Mouse (Mus musculus): ENCODE results near the gene Cd6. TPM values are rescaled to one million over a fixed set of nuclear protein-coding genes. Genes with fewer than 3 reads are reported as not detected.
A peak's percentile ranks its signal among the peaks of the same experiment; 100 is the strongest.

Cd6 gene
- polyA plus RNA-seq, 1 experiment from 2014 or later = not detected

DNA sequence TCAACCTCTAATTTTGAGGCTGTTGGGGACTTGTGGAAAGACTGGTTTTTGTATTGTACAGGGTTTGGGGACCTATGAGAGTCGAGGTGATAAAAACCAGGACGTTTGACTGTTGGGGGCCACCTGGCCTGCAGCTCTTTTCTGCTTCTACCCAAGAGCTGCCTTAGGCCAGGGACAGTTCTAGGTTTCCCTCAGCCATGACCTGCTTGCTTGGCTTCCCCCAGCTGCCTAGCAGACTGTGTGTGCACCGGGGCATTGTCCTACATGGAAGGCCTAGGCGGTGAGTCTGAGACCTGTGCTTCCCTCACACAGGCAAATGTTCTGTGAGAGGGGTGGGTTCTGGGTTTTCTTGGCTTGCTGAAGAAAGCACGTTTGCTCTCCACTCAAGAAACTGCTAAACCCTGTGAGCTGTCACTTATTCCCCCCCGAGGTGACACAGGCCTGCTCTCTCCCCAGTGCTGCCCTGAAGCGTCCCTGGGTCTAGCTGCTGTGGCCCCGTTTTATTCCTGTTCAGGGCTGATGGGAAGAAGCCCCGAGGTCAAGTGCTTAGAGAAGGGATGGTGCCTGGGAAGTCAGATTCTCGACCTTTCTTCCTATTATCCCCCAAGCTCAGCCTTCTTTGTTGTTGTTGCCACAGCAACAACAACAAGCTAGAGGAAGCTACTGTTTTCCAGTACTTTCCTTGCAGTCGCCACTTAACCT, 81.3 kb downstream of the Cd6 start:
- H3K9me3 ChIP-seq (replicated peaks; ENCODE audit: control insufficient read depth, low read length) = no peaks in the 10 kb centered on the region
- H3K27me3 ChIP-seq (ENCODE audit: control insufficient read depth, insufficient read depth, low read length) = no peaks in the 10 kb centered on the region
- no peak overlapping the region for H3K4me3 ChIP-seq (ENCODE audit: low read depth, low read length)
- H3K4me2 ChIP-seq = no peak overlapping the region
- WGBS (ENCODE audit: insufficient replicate concordance) = 56% methylated on average over 11 of the region's 11 CpGs
- no peak for ATAC-seq (replicated peaks; ENCODE audit: insufficient number of reproducible peaks, low FRiP score, low TSS enrichment)
- no peaks in the 10 kb centered on the region for H3K36me3 ChIP-seq (ENCODE audit: control insufficient read depth, insufficient read depth, low read length)
- H3K27ac ChIP-seq (ENCODE audit: low read depth, low read length) = no peak overlapping the region
- no peak overlapping the region for H3K9ac ChIP-seq (ENCODE audit: low read depth, low read length)
- no peaks in the 10 kb centered on the region for H3K4me1 ChIP-seq (ENCODE audit: control insufficient read depth, insufficient read depth, low read length)

DNA sequence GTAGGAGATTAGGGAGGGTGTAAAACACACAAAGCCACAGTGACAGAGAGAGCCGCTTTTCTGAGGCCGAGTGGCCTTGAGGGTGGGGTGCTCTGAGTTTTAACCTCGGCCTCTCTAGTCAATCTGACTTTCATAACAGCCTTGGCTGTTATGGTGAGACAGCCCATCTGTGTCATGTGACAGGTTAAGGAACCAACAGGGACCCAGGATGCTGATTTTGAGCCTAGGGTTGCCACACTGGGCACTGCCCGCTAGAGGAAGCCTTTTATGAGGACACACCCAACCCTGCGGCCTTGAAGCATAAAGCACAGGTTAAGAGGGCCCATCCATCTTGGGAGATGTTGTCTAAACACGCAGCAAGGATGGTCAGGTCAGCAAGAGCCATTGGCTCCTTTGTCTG, 82.1 kb downstream of the Cd6 start:
- H3K4me1 ChIP-seq (ENCODE audit: control insufficient read depth, insufficient read depth, low read length) = no peaks in the 10 kb centered on the region
- H3K9ac ChIP-seq (ENCODE audit: low read depth, low read length) = no peak overlapping the region
- ATAC-seq (replicated peaks; ENCODE audit: insufficient number of reproducible peaks, low FRiP score, low TSS enrichment) = no peak
- H3K36me3 ChIP-seq (ENCODE audit: control insufficient read depth, insufficient read depth, low read length) = no peaks in the 10 kb centered on the region
- no peak overlapping the region for H3K27ac ChIP-seq (ENCODE audit: low read depth, low read length)
- H3K9me3 ChIP-seq (replicated peaks; ENCODE audit: control insufficient read depth, low read length) = no peaks in the 10 kb centered on the region
- H3K4me3 ChIP-seq (ENCODE audit: low read depth, low read length) = no peak overlapping the region
- WGBS (ENCODE audit: insufficient replicate concordance) = 83% methylated on average over 6 of the region's 6 CpGs
- H3K4me2 ChIP-seq = no peak overlapping the region
- no peaks in the 10 kb centered on the region for H3K27me3 ChIP-seq (ENCODE audit: control insufficient read depth, insufficient read depth, low read length)

DNA sequence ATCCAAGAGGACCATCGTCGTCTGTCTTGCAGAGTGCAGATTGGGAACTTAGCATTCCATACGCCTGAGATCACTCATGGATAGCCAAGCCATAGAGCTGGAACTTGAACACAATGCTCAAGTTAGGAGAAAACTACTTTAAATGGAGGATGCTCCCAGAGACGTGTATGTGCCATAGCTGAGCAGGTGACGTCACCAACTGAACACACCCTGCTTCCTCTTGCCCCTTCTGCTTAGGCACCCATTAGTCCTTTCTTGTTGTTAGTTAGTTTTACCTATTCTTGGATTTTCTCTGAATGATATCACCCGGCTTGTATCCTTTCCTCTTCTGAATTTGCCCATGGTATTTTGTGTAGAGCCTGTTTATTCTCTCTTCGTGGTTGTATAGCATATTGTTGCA, 82.7 kb downstream of the Cd6 start:
- H3K4me2 ChIP-seq = no peak overlapping the region
- WGBS (ENCODE audit: insufficient replicate concordance) = 70% methylated on average over 7 of the region's 7 CpGs
- no peak overlapping the region for H3K9ac ChIP-seq (ENCODE audit: low read depth, low read length)
- H3K27me3 ChIP-seq (ENCODE audit: control insufficient read depth, insufficient read depth, low read length) = no peaks in the 10 kb centered on the region
- no peaks in the 10 kb centered on the region for H3K9me3 ChIP-seq (replicated peaks; ENCODE audit: control insufficient read depth, low read length)
- no peak for ATAC-seq (replicated peaks; ENCODE audit: insufficient number of reproducible peaks, low FRiP score, low TSS enrichment)
- no peaks in the 10 kb centered on the region for H3K4me1 ChIP-seq (ENCODE audit: control insufficient read depth, insufficient read depth, low read length)
- H3K27ac ChIP-seq (ENCODE audit: low read depth, low read length) = no peak overlapping the region
- H3K36me3 ChIP-seq (ENCODE audit: control insufficient read depth, insufficient read depth, low read length) = no peaks in the 10 kb centered on the region
- no peak overlapping the region for H3K4me3 ChIP-seq (ENCODE audit: low read depth, low read length)

DNA sequence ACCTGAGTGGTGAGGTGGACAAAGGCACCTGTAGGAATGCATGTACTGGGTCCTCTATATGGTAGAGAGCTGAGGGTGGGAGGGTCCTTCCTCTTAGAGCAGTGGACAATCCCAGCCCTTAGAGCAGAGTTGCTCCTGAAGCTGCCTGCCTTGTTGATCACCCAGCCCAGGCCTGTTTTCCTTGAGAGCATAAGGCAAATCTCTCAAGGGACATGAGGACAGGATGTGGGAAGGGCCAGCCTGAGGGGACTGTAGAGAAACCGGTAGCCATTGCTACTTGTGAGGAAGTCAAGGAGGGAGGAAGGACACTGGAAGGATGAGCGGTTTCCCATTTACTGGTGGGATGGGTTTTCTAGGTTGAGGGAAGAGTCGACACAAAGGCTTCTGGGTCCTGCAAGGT, 87.3 kb downstream of the Cd6 start:
- no peak overlapping the region for H3K4me2 ChIP-seq
- no peak overlapping the region for H3K4me3 ChIP-seq (ENCODE audit: low read depth, low read length)
- no peak for ATAC-seq (replicated peaks; ENCODE audit: insufficient number of reproducible peaks, low FRiP score, low TSS enrichment)
- no peaks in the 10 kb centered on the region for H3K27me3 ChIP-seq (ENCODE audit: control insufficient read depth, insufficient read depth, low read length)
- WGBS (ENCODE audit: insufficient replicate concordance) = 63% methylated on average over 3 of the region's 3 CpGs
- no peak overlapping the region for H3K9ac ChIP-seq (ENCODE audit: low read depth, low read length)
- H3K4me1 ChIP-seq (ENCODE audit: control insufficient read depth, insufficient read depth, low read length) = peaks cover 5% of the 10 kb centered on the region; the same call in 1 of the 2 replicates
- H3K36me3 ChIP-seq (ENCODE audit: control insufficient read depth, insufficient read depth, low read length) = no peaks in the 10 kb centered on the region
- no peaks in the 10 kb centered on the region for H3K9me3 ChIP-seq (replicated peaks; ENCODE audit: control insufficient read depth, low read length)
- H3K27ac ChIP-seq (ENCODE audit: low read depth, low read length) = no peak overlapping the region

DNA sequence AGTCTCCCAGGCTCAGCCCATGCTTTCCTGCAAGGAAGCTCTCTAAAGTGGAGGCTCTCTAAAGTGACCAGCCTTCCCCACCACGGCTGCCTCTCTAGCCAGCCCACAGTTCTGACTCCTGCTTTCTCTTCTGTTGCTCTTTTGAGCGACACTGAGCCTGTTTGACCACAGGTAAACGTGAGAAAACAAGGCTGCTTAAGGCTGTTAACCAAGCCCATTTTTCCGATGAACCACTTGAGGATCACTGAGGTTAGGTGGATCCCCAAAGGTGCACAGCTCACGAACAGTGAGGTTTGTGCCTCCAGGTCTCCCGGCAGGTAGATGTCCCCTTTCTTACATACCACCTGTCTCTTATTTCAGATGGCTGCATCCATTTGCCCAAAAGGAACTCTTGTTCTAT, 87.7 kb downstream of the Cd6 start:
- Histone ChIP-seq H3K9ac (ENCODE audit: low read depth, low read length) (no peak overlapping the region), H3K27ac (ENCODE audit: low read depth, low read length) (no peak overlapping the region), H3K4me3 (ENCODE audit: low read depth, low read length) (no peak overlapping the region), H3K4me1 (ENCODE audit: control insufficient read depth, insufficient read depth, low read length) (peaks cover 5% of the 10 kb centered on the region; the same call in 1 of the 2 replicates), H3K9me3 (replicated peaks; ENCODE audit: control insufficient read depth, low read length) (no peaks in the 10 kb centered on the region), H3K4me2 (no peak overlapping the region), H3K36me3 (ENCODE audit: control insufficient read depth, insufficient read depth, low read length) (no peaks in the 10 kb centered on the region), H3K27me3 (ENCODE audit: control insufficient read depth, insufficient read depth, low read length) (no peaks in the 10 kb centered on the region)
- no peak for ATAC-seq (replicated peaks; ENCODE audit: insufficient number of reproducible peaks, low FRiP score, low TSS enrichment)
- 78% methylated on average over 6 of the region's 6 CpGs for WGBS (ENCODE audit: insufficient replicate concordance)

DNA sequence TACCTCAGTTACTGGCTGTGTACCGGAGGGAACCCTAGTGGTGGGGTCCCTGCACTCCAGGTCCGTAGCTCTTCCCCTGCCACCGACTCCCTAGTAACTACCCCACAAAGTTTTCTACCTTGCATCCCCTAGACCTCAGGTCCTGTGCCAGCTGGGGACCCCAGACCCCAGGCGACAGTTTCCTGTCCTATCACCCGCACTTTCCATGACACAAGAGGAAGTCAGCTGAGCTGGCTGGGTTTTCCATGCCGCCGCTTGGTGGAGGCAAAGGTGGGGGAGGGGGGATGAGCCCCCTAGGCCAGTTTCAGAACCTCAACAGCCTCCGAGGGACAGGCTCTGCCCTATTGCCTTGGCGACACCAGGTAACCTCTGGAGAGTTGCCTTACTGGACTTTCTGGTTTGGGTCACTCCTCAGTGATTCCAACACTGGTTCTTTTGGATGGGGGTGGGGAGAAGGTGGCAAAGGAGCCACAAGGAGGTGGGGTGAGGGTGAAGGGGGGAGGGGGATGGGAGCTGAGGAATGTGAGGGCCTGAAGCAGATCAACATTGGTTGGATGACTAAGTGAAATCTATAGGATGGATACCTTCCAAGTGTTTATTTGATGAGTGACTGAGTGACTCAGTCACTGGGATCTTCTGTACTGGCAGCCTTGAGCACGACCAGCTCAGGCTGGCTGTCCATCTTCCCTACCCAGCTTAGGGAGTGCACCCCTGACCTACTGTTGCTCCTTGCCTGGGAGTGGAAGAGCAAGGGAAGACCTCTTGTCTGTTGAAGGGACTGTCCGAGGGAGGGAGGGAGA, 89.0 kb downstream of the Cd6 start:
- peaks cover 5% of the 10 kb centered on the region; the same call in 1 of the 2 replicates for H3K4me1 ChIP-seq (ENCODE audit: control insufficient read depth, insufficient read depth, low read length)
- H3K4me3 ChIP-seq (ENCODE audit: low read depth, low read length) = no peak overlapping the region
- no peak overlapping the region for H3K27ac ChIP-seq (ENCODE audit: low read depth, low read length)
- H3K4me2 ChIP-seq = peak overlapping the region; percentile 22; the same call in 1 of the 2 replicates
- no peaks in the 10 kb centered on the region for H3K9me3 ChIP-seq (replicated peaks; ENCODE audit: control insufficient read depth, low read length)
- 0 out of 2 replicates have a peak, but pooled peaks have one; percentile 42 for ATAC-seq (replicated peaks; ENCODE audit: insufficient number of reproducible peaks, low FRiP score, low TSS enrichment)
- WGBS (ENCODE audit: insufficient replicate concordance) = 25% methylated on average over 11 of the region's 11 CpGs
- H3K9ac ChIP-seq (ENCODE audit: low read depth, low read length) = no peak overlapping the region
- H3K27me3 ChIP-seq (ENCODE audit: control insufficient read depth, insufficient read depth, low read length) = no peaks in the 10 kb centered on the region
- H3K36me3 ChIP-seq (ENCODE audit: control insufficient read depth, insufficient read depth, low read length) = no peaks in the 10 kb centered on the region

DNA sequence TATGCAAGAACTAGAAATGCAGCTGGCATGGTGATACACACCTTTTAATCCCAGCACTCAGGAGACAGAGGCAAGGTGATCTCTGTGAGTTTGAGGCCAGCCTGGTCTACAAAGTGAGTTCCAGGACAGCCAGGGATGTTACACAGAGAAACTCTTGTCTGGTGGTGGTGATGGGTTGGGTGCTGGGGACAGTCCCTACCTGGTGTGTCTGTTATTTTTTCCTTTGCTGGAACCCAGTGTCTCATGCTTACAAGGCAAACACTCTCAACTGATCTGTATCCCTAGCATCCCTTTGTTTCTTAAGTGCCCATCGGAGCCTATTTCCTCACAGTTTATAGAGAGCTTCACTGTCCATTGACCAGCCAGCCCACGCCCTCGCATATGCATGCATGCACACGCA, 89.9 kb downstream of the Cd6 start:
- no peak for ATAC-seq (replicated peaks; ENCODE audit: insufficient number of reproducible peaks, low FRiP score, low TSS enrichment)
- no peak overlapping the region for H3K27ac ChIP-seq (ENCODE audit: low read depth, low read length)
- H3K4me2 ChIP-seq = no peak overlapping the region
- H3K9ac ChIP-seq (ENCODE audit: low read depth, low read length) = no peak overlapping the region
- WGBS (ENCODE audit: insufficient replicate concordance) = 94% methylated on average over 4 of the region's 4 CpGs
- H3K27me3 ChIP-seq (ENCODE audit: control insufficient read depth, insufficient read depth, low read length) = no peaks in the 10 kb centered on the region
- H3K9me3 ChIP-seq (replicated peaks; ENCODE audit: control insufficient read depth, low read length) = no peaks in the 10 kb centered on the region
- no peaks in the 10 kb centered on the region for H3K36me3 ChIP-seq (ENCODE audit: control insufficient read depth, insufficient read depth, low read length)
- no peak overlapping the region for H3K4me3 ChIP-seq (ENCODE audit: low read depth, low read length)
- peaks cover 5% of the 10 kb centered on the region; the same call in 1 of the 2 replicates for H3K4me1 ChIP-seq (ENCODE audit: control insufficient read depth, insufficient read depth, low read length)

Data from heart, embryonic 11.5 days (tissue).